Mouse (Mus musculus): ENCODE data around the gene Mrm3. TPM values are rescaled to one million over a fixed set of nuclear protein-coding genes. Genes with fewer than 3 reads are reported as not detected.

Mrm3 gene
- polyA plus RNA-seq, 1 experiment from 2014 or later: 25.1 TPM

- Histone ChIP-seq H3K4me3 (no peak overlapping the region), H3K9me3 (replicated peaks) (no peaks in the 10 kb centered on the region), H3K9ac (no peak overlapping the region), H3K4me2 (no peak overlapping the region), H3K27me3 (replicated peaks) (no peaks in the 10 kb centered on the region; the same call in 1 of the 2 replicates), H3K4me1 (peaks cover 8% of the 10 kb centered on the region), H3K27ac (no peak overlapping the region), H3K36me3 (no peaks in the 10 kb centered on the region)
- WGBS (ENCODE audit: insufficient replicate concordance): 38% methylated on average over 9 of the region's 9 CpGs
- ATAC-seq: no peak
These were observed 51.3 kb downstream of the Mrm3 start for GRCm38 (mm10) chr11:76294836-76295235.

- no peaks in the 10 kb centered on the region for H3K27me3 ChIP-seq (replicated peaks)
- H3K4me3 ChIP-seq: no peak overlapping the region
- no peak overlapping the region for H3K9ac ChIP-seq
- H3K27ac ChIP-seq: no peak overlapping the region
- H3K4me1 ChIP-seq: peaks cover 7% of the 10 kb centered on the region
- H3K36me3 ChIP-seq: no peaks in the 10 kb centered on the region
- no peak for ATAC-seq
- no peaks in the 10 kb centered on the region for H3K9me3 ChIP-seq (replicated peaks)
- no peak overlapping the region for H3K4me2 ChIP-seq
- 68% methylated on average over 9 of the region's 9 CpGs for WGBS (ENCODE audit: insufficient replicate concordance)
These were observed 53.7 kb downstream of the Mrm3 start for GRCm38 (mm10) chr11:76297252-76297651.

- no peak for ATAC-seq
- no peak overlapping the region for H3K27ac ChIP-seq
- H3K4me3 ChIP-seq: no peak overlapping the region
- no peak overlapping the region for H3K9ac ChIP-seq
- no peaks in the 10 kb centered on the region for H3K27me3 ChIP-seq (replicated peaks)
- no peaks in the 10 kb centered on the region for H3K9me3 ChIP-seq (replicated peaks)
- H3K4me1 ChIP-seq: no peaks in the 10 kb centered on the region
- no peaks in the 10 kb centered on the region for H3K36me3 ChIP-seq
- 54% methylated on average over 9 of the region's 9 CpGs for WGBS (ENCODE audit: insufficient replicate concordance)
- H3K4me2 ChIP-seq: no peak overlapping the region
These were observed 55.0 kb downstream of the Mrm3 start for GRCm38 (mm10) chr11:76298457-76299000.

Other genes starting within 250 kb of the Mrm3 start
- gene 1700016K19Rik, start 243.8 kb upstream of the Mrm3 start, polyA plus RNA-seq (2016; fragmentation: Nextera tagmentation; extraction: Ambion mirVana): not detected in 2 replicates
- gene Rflnb, start 215.9 kb upstream of the Mrm3 start, polyA plus RNA-seq (2016; fragmentation: Nextera tagmentation; extraction: Ambion mirVana): 4.5 and 4.8 TPM in 2 replicates
- 21.2 and 22.9 TPM in 2 replicates for gene Vps53, start 64.1 kb upstream of the Mrm3 start, polyA plus RNA-seq (2016; fragmentation: Nextera tagmentation; extraction: Ambion mirVana)
- 7.7 and 8.4 TPM in 2 replicates for gene Fam57a, start 64.0 kb upstream of the Mrm3 start, polyA plus RNA-seq (2016; fragmentation: Nextera tagmentation; extraction: Ambion mirVana)
- 0.25 and 0.52 TPM in 2 replicates for gene Dbil5, start 26.1 kb upstream of the Mrm3 start, polyA plus RNA-seq (2016; fragmentation: Nextera tagmentation; extraction: Ambion mirVana)
- 32.3 and 33.0 TPM in 2 replicates for gene Gemin4, start 26.1 kb upstream of the Mrm3 start, polyA plus RNA-seq (2016; fragmentation: Nextera tagmentation; extraction: Ambion mirVana)
- 79.7 and 81.5 TPM in 2 replicates for gene Glod4, start within 50 bp of the Mrm3 start, polyA plus RNA-seq (2016; fragmentation: Nextera tagmentation; extraction: Ambion mirVana)
- gene Nxn, start 155.4 kb downstream of the Mrm3 start, polyA plus RNA-seq (2016; fragmentation: Nextera tagmentation; extraction: Ambion mirVana): 6.0 and 6.9 TPM in 2 replicates
- gene Timm22, start 163.2 kb downstream of the Mrm3 start, polyA plus RNA-seq (2016; fragmentation: Nextera tagmentation; extraction: Ambion mirVana): 59.4 and 63.6 TPM in 2 replicates

All from liver, embryonic 12.5 days (tissue).